9 mouse cellular contexts compared by ENCODE assay signal in genomic region chr8:86438133-86438982, GRCm38 (mm10).
DNase-seq lines count a peak whose midpoint lies in the region; ATAC-seq lines count a peak whose summit lies in the region.
"Had no signal": no experiment of that assay in that cellular context is flagged by ENCODE, and none has a peak within 500 bp of the region (broad histone marks: within the 10 kb centered on the region; RNA-seq: fewer than 3 reads in every experiment).

No protein-coding gene starts in this region.

- H3K27me3 ChIP-seq in neural tube, embryonic 13.5 days, result 0 out of 2 replicates have a peak, but pooled peaks cover 6% of the 10 kb centered on the region

- no peaks in the 10 kb centered on the region for H3K9me3 ChIP-seq in neural tube, embryonic 13.5 days

- peak; percentile 99 for ATAC-seq in neural tube, embryonic 13.5 days (ENCODE audit: low read depth)
- no peak for ATAC-seq in erythroid progenitor cell, adult 5-6 weeks (replicated peaks; ENCODE audit: low FRiP score, poor library complexity, severe bottlenecking)

- DNase-seq in embryo, embryonic 11 days, result peak; percentile 82
- DNase-seq in frontal cortex, postnatal 10 days (ENCODE audit: low spot score in 2 of 2), result peak; percentile 62 to 84
- DNase-seq in left cerebral cortex, adult 18-20 months (ENCODE audit: low spot score in 2 of 2), result peak; percentile 36 to 61
- no peak for DNase-seq in adipocyte (ENCODE audit: low spot score)
- DNase-seq in adrenal gland, adult 18-20 months (ENCODE audit: low spot score in 2 of 2), result no peak
- no peak for DNase-seq in kidney, postnatal 25 days

- peak overlapping the region; percentile 87 for H3K27ac ChIP-seq in neural tube, embryonic 13.5 days (replicated peaks)

- H3K4me2 ChIP-seq in neural tube, embryonic 13.5 days, result peak overlapping the region; percentile 14; the same call in 1 of the 2 replicates
- H3K4me2 ChIP-seq: heart, embryonic 11.5 days had no signal

- H3K9ac ChIP-seq in neural tube, embryonic 13.5 days, result no peak overlapping the region

- no peaks in the 10 kb centered on the region for H3K36me3 ChIP-seq in neural tube, embryonic 13.5 days

- 42% methylated on average over 5 of the region's 5 CpGs for WGBS in neural tube, embryonic 13.5 days

- H3K4me3 ChIP-seq in neural tube, embryonic 13.5 days, result no peak overlapping the region

- peaks cover 31% of the 10 kb centered on the region for H3K4me1 ChIP-seq in neural tube, embryonic 13.5 days (replicated peaks)

Comparison
In these comparisons a context has a peak if more than half of its experiments do, and no peak if none do; other contexts are left out.
1. DNase-seq: peak in embryo, embryonic 11 days (single experiment), frontal cortex, postnatal 10 days (2 of 2) and left cerebral cortex, adult 18-20 months (2 of 2); none in adipocyte (single experiment), adrenal gland, adult 18-20 months (0 of 2) and kidney, postnatal 25 days (0 of 2).